Mouse (Mus musculus) embryonic facial prominence, embryonic 10.5 days (tissue): ENCODE measurements around the gene Hist2h2ac. TPM values are rescaled to one million over a fixed set of nuclear protein-coding genes. Genes with fewer than 3 reads are reported as not detected.

Experiments
- microRNA-seq: library from miRNA; unstranded; fragments of <30 nt; microRNA quantifications from one replicate; pipeline ENCODE4, GENCODE M21; 2017
- polyA plus RNA-seq: library from polyadenylated mRNA; unstranded; fragments of >200 nt; fragmentation: Nextera tagmentation; extraction: Ambion mirVana; gene quantifications from 2 replicates; pipeline ENCODE4 v1.2.1, GENCODE M21; 2016

The Hist2h2ac gene
- polyA plus RNA-seq, 1 experiment from 2014 or later = 11.7 TPM

Small RNA genes lying within 50 kb of the gene (microRNA-seq; reads per million reads assigned to microRNA genes)
- gene Gm44492 = 1.2 reads per million
- not detected for gene Gm47311
- not detected for gene Gm47313

Other genes starting within 250 kb of the Hist2h2ac start
- gene Plekho1, start 224.9 kb downstream of the Hist2h2ac start, polyA plus RNA-seq = 73.2 and 78.5 TPM in 2 replicates
- gene Vps45, start 162.4 kb downstream of the Hist2h2ac start, polyA plus RNA-seq = 22.4 and 26.5 TPM in 2 replicates
- 20.8 and 21.7 TPM in 2 replicates for gene Otud7b, start 116.4 kb downstream of the Hist2h2ac start, polyA plus RNA-seq
- 8.0 and 12.5 TPM in 2 replicates for gene Mtmr11, start 58.9 kb downstream of the Hist2h2ac start, polyA plus RNA-seq
- gene Sf3b4, start 48.5 kb downstream of the Hist2h2ac start, polyA plus RNA-seq = 299 and 302 TPM in 2 replicates
- 3.0 and 3.9 TPM in 2 replicates for gene Sv2a, start 39.7 kb downstream of the Hist2h2ac start, polyA plus RNA-seq
- 76.4 and 80.4 TPM in 2 replicates for gene Bola1, start 1.2 kb downstream of the Hist2h2ac start, polyA plus RNA-seq
- gene Hist2h2ab, start 1.0 kb downstream of the Hist2h2ac start, polyA plus RNA-seq = 0.92 and 1.4 TPM in 2 replicates
- 6.4 and 7.8 TPM in 2 replicates for gene Hist2h2be, start 239 bp upstream of the Hist2h2ac start, polyA plus RNA-seq
- gene Hist2h3c2, start 18.2 kb upstream of the Hist2h2ac start, polyA plus RNA-seq = 4.9 and 6.6 TPM in 2 replicates
- gene Hist2h2aa2, start 19.4 kb upstream of the Hist2h2ac start, polyA plus RNA-seq = 26.6 and 32.1 TPM in 2 replicates
- gene Hist2h2aa1, start 24.6 kb upstream of the Hist2h2ac start, polyA plus RNA-seq = 4.8 and 8.6 TPM in 2 replicates
- 0.52 and 0.81 TPM in 2 replicates for gene Hist2h3c1, start 25.8 kb upstream of the Hist2h2ac start, polyA plus RNA-seq
- gene Hist2h4, start 42.4 kb upstream of the Hist2h2ac start, polyA plus RNA-seq = 12.8 TPM in 2 replicates
- gene Hist2h3b, start 47.8 kb upstream of the Hist2h2ac start, polyA plus RNA-seq = 44.4 and 48.2 TPM in 2 replicates
- gene Hist2h2bb, start 48.9 kb upstream of the Hist2h2ac start, polyA plus RNA-seq = 5.8 and 11.3 TPM in 2 replicates
- gene Fcgr1, start 73.1 kb upstream of the Hist2h2ac start, polyA plus RNA-seq = 1.0 and 1.3 TPM in 2 replicates
- gene BC107364, start 231.4 kb upstream of the Hist2h2ac start, polyA plus RNA-seq = not detected in 2 replicates